Mouse (Mus musculus) liver, embryonic 11.5 days (tissue): Measurements from ENCODE around the gene Ugt1a8. TPM values are rescaled to one million over a fixed set of nuclear protein-coding genes. Genes with fewer than 3 reads are reported as not detected.
"Not testable (repeated sequence)": the region's sequence is repeated elsewhere in the genome, so short reads cannot be mapped to it uniquely, and the experiment has no call there.

Source experiments
- ATAC-seq: fragments of 200-750 bp; cut with Nextera tagmentation; replicated peaks from 2 replicates; pipeline ENCODE4 v1.8.0; 2017; ENCODE audit warnings: moderate number of reproducible peaks, mild to moderate bottlenecking, moderate TSS enrichment, moderate library complexity; ENCODE audit not compliant: low FRiP score
- DNase-seq: peaks from one replicate; pipeline ENCODE4 v3.0.0-alpha.2; 2017; ENCODE audit warnings: low spot score
- H3K27ac ChIP-seq: fragments of 300-500 bp; sonication (generic); 2 replicates; pipeline ENCODE4 v1.5.1; 2014; ENCODE audit warnings: mild to moderate bottlenecking, low read depth, low read length, control low read depth
- H3K27me3 ChIP-seq: fragments of 300-500 bp; sonication (generic); replicated peaks from 2 replicates; pipeline ENCODE4 v1.6.1; 2014; ENCODE audit warnings: low read length, mixed read lengths; ENCODE audit not compliant: control insufficient read depth, insufficient read depth
- H3K36me3 ChIP-seq: fragments of 300-500 bp; sonication (generic); 2 replicates; pipeline ENCODE4 v1.6.1; 2014; ENCODE audit warnings: mild to moderate bottlenecking, low read length, moderate library complexity, mixed read lengths; ENCODE audit not compliant: control insufficient read depth, insufficient read depth
- H3K4me1 ChIP-seq: fragments of 300-500 bp; sonication (generic); replicated peaks from 2 replicates; pipeline ENCODE4 v1.6.1; 2014; ENCODE audit warnings: low read length, mixed read lengths; ENCODE audit not compliant: control insufficient read depth, insufficient read depth
- H3K4me2 ChIP-seq: fragments of 300-500 bp; sonication (generic); 2 replicates; pipeline ENCODE4 v1.6.1; 2014; ENCODE audit warnings: mild to moderate bottlenecking, control low read depth, moderate library complexity
- H3K4me3 ChIP-seq: fragments of 300-500 bp; sonication (generic); 2 replicates; pipeline ENCODE4 v1.5.1; 2014; ENCODE audit warnings: low read depth, low read length, control low read depth
- H3K9ac ChIP-seq: fragments of 300-500 bp; sonication (generic); 2 replicates; pipeline ENCODE4 v1.6.1; 2014; ENCODE audit warnings: low read depth, low read length, control low read depth
- H3K9me3 ChIP-seq: fragments of 300-500 bp; sonication (generic); 2 replicates; pipeline ENCODE4 v1.6.1; 2016; ENCODE audit warnings: low read length, inconsistent platforms, mixed read lengths; ENCODE audit not compliant: control insufficient read depth
- WGBS: fragments of 180-500 bp; shearing (Covaris S2); extraction: QIAGEN DNeasy Blood & Tissue Kit; methylation state at CpG from one replicate; pipeline ENCODE4 v1.1.7; 2014; 5-methylcytosine and 5-hydroxymethylcytosine counted together
- polyA plus RNA-seq: library from polyadenylated mRNA; unstranded; fragments of >200 nt; fragmentation: Nextera tagmentation; extraction: Ambion mirVana; gene quantifications from 2 replicates; pipeline ENCODE4 v1.2.1, GENCODE M21; 2014

The Ugt1a8 gene
- polyA plus RNA-seq, 1 experiment from 2014 or later, result not detected

DNA sequence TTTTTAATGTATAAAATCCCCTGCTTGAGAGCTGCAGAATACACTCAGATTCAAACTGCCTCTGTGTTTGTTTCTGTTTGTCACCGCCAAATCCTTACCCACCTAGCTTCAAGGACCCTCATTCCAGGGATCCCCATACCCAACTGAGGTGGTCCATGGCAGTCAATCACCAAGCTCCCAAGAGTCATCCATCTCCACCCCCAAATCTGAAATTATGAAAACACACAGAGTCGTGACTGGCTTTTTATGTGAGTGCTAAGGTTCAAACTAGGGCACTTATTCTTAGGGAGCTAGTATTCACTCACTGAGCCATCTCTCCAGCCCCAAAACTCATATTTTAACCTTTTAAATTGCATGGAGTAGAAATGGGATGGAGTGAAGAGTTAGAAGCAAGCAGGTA is 137.7 kb downstream of the Ugt1a8 start:
- not testable (repeated sequence) for H3K4me3 ChIP-seq, H3K9ac ChIP-seq, H3K27ac ChIP-seq, ATAC-seq, H3K27me3 ChIP-seq, H3K36me3 ChIP-seq, H3K4me2 ChIP-seq, H3K4me1 ChIP-seq
- DNase-seq, result peak; percentile 30
- 36% methylated on average over 2 of the region's 2 CpGs for WGBS
- peaks cover 52% of the 10 kb centered on the region for H3K9me3 ChIP-seq

DNA sequence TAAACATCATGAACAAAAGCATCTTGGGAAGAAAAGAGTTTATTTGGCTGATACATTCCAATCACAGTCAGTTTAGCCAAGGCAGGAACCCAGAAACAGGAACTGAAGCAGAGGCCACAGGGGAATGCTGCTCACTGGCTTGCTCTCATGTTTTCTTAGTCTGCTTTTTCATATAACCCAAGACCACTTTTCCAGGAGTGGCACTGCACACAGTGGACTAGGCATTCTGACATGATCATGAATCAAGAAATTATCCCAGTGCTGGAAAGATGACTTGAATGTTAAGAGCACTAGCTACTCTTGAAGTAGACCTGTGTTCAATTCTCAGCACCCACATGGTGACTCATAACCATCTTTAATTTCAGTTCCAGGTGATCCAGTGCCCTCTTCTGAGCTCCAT is 138.1 kb downstream of the Ugt1a8 start:
- DNase-seq (peak; percentile 31), ATAC-seq (no peak)
- no peaks in the 10 kb centered on the region for H3K4me1 ChIP-seq
- H3K27me3 ChIP-seq, result no peaks in the 10 kb centered on the region
- H3K4me3 ChIP-seq, result no peak overlapping the region
- no peak overlapping the region for H3K9ac ChIP-seq
- H3K27ac ChIP-seq, result no peak overlapping the region
- H3K4me2 ChIP-seq, result no peak overlapping the region
- peaks cover 56% of the 10 kb centered on the region for H3K9me3 ChIP-seq
- no peaks in the 10 kb centered on the region for H3K36me3 ChIP-seq

- no peaks in the 10 kb centered on the region for H3K36me3 ChIP-seq
- no peaks in the 10 kb centered on the region for H3K4me1 ChIP-seq
- peaks cover 67% of the 10 kb centered on the region for H3K9me3 ChIP-seq
- no peak within 1 kb of the TSS for H3K27ac ChIP-seq
- no peaks in the 10 kb centered on the region for H3K27me3 ChIP-seq
- H3K4me2 ChIP-seq, result no peak within 1 kb of the TSS
- no peak within 1 kb of the TSS for H3K4me3 ChIP-seq
- DNase-seq (peak; percentile 33), ATAC-seq (no peak)
- 50% methylated on average over 5 of the region's 5 CpGs for WGBS
- H3K9ac ChIP-seq, result no peak within 1 kb of the TSS
Observed at GRCm38 (mm10) chr1:88226670-88227379, 139.2 kb downstream of the Ugt1a8 start, which contains the start of gene Mroh2a. Mroh2a (plus strand) TSS chr1:88226986.

- no peak for DNase-seq
- H3K9ac ChIP-seq, result no peak overlapping the region
- no peaks in the 10 kb centered on the region for H3K27me3 ChIP-seq
- 54% methylated on average over 2 of the region's 2 CpGs for WGBS
- H3K4me3 ChIP-seq, result no peak overlapping the region
- H3K36me3 ChIP-seq, result no peaks in the 10 kb centered on the region
- no peak overlapping the region for H3K4me2 ChIP-seq
- H3K27ac ChIP-seq, result no peak overlapping the region
- ATAC-seq, result no peak
- peaks cover 70% of the 10 kb centered on the region for H3K9me3 ChIP-seq
- no peaks in the 10 kb centered on the region for H3K4me1 ChIP-seq
Observed at GRCm38 (mm10) chr1:88227482-88227881, 139.9 kb downstream of the Ugt1a8 start.

DNA sequence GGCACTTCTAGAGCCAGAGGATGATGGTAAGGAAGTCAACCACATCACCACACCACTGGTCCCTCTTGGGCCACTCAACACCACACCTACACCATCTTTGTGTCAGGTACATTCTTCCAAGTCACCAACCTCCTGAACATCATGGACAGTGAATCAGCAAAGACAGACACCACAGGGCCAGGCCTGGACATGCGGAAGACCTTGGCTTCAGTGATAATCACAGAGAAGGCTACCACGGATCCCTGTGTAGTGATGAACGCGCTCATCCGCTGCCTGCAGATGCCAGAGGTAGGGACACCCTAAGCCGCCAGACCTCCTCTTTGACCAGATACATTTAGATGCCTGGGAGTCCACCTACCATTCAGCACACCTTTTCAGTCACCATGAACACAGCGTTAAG is 140.5 kb downstream of the Ugt1a8 start:
- Histone ChIP-seq H3K27ac (no peak overlapping the region), H3K4me1 (no peaks in the 10 kb centered on the region), H3K9me3 (peaks cover 76% of the 10 kb centered on the region), H3K36me3 (no peaks in the 10 kb centered on the region), H3K4me3 (no peak overlapping the region), H3K4me2 (no peak overlapping the region), H3K27me3 (no peaks in the 10 kb centered on the region), H3K9ac (no peak overlapping the region)
- ATAC-seq (no peak), DNase-seq (no peak)
- 66% methylated on average over 7 of the region's 7 CpGs for WGBS

DNA sequence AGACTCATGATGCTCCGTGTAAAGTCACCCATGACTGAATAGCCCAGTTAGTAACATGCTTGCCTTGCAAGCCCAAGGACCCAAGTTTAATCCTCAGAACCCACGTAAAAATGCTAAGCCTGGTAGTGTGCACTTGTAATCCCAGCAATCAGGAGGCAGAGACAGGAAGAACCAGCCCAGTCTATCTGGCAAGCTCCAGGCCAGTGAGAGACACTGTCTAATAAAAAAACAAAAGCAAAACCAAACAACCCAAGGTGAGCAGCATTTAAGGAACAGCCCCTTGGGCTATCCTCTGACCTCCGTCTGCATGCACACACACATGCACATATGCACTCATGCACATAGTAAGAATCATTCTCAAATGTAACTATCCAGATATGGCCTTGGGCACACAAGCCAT is 142.0 kb downstream of the Ugt1a8 start:
- Histone ChIP-seq H3K27ac (no peak overlapping the region), H3K27me3 (no peaks in the 10 kb centered on the region), H3K36me3 (no peaks in the 10 kb centered on the region), H3K9ac (no peak overlapping the region), H3K4me3 (no peak overlapping the region), H3K4me2 (no peak overlapping the region), H3K9me3 (peaks cover 89% of the 10 kb centered on the region), H3K4me1 (no peaks in the 10 kb centered on the region)
- WGBS, result 72% methylated on average over 3 of the region's 3 CpGs
- DNase-seq (no peak), ATAC-seq (no peak)

GRCm38 (mm10) chr1:88229986-88230385 is 142.4 kb downstream of the Ugt1a8 start:
- ATAC-seq (no peak), DNase-seq (no peak)
- Histone ChIP-seq H3K27ac (no peak overlapping the region), H3K9me3 (peaks cover 93% of the 10 kb centered on the region), H3K27me3 (no peaks in the 10 kb centered on the region), H3K36me3 (no peaks in the 10 kb centered on the region), H3K4me3 (no peak overlapping the region), H3K9ac (no peak overlapping the region), H3K4me1 (no peaks in the 10 kb centered on the region), H3K4me2 (no peak overlapping the region)
- whole genome bisulfite sequencing, result 73% methylated on average over 5 of the region's 5 CpGs

DNA sequence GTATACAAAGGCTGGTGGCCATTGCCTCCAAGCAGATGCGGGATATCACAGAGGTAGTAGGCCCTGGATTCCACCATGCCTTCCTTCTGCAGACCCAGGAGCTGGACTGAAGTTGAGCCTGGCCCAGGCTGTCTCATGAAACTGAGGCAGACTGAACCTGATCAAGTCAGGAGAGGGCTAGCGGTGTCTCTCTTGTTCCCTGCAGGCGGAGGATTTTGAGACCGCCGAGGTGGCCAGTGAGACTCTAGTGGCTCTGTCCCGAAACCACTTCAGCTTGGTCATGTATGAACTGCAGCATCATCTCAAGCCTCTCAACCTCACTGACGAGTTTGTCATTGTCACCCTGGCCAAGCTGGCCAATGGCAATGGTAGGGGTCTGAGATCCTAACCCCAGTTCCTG is 142.8 kb downstream of the Ugt1a8 start:
- no peaks in the 10 kb centered on the region for H3K4me1 ChIP-seq
- ATAC-seq (no peak), DNase-seq (no peak)
- no peaks in the 10 kb centered on the region for H3K36me3 ChIP-seq
- no peak overlapping the region for H3K27ac ChIP-seq
- WGBS, result 68% methylated on average over 7 of the region's 7 CpGs
- no peak overlapping the region for H3K4me3 ChIP-seq
- H3K27me3 ChIP-seq, result no peaks in the 10 kb centered on the region
- no peak overlapping the region for H3K9ac ChIP-seq
- H3K4me2 ChIP-seq, result no peak overlapping the region
- peaks cover 95% of the 10 kb centered on the region for H3K9me3 ChIP-seq

GRCm38 (mm10) chr1:88230981-88231802 is 143.6 kb downstream of the Ugt1a8 start:
- H3K4me2 ChIP-seq, result no peak overlapping the region
- no peaks in the 10 kb centered on the region for H3K27me3 ChIP-seq
- ATAC-seq (no peak), DNase-seq (no peak)
- H3K4me1 ChIP-seq, result no peaks in the 10 kb centered on the region
- 67% methylated on average over 6 of the region's 6 CpGs for WGBS
- H3K4me3 ChIP-seq, result no peak overlapping the region
- no peak overlapping the region for H3K9ac ChIP-seq
- peaks cover 95% of the 10 kb centered on the region for H3K9me3 ChIP-seq
- no peak overlapping the region for H3K27ac ChIP-seq
- H3K36me3 ChIP-seq, result no peaks in the 10 kb centered on the region
